Mouse (Mus musculus): ENCODE measurements around the gene Cnn1. TPM values are rescaled to one million over a fixed set of nuclear protein-coding genes. Genes with fewer than 3 reads are reported as not detected.
A peak's percentile ranks its signal among the peaks of the same experiment; 100 is the strongest.
"Not testable (repeated sequence)": the region's sequence is repeated elsewhere in the genome, so short reads cannot be mapped to it uniquely, and the experiment has no call there.

Gene Cnn1
- polyA plus RNA-seq, 1 experiment from 2014 or later: 0.39 TPM

- Histone ChIP-seq H3K27me3 (replicated peaks) (peaks cover 29% of the 10 kb centered on the region), H3K4me1 (peaks cover 17% of the 10 kb centered on the region), H3K9me3 (no peaks in the 10 kb centered on the region), H3K4me3 (no peak within 1 kb of the TSS), H3K27ac (no peak within 1 kb of the TSS), H3K36me3 (no peaks in the 10 kb centered on the region), H3K4me2 (replicated peaks) (peak within 1 kb of the TSS; percentile 41; the same call in 1 of the 2 replicates), H3K9ac (no peak within 1 kb of the TSS)
- WGBS: 66% methylated on average over 7 of the region's 7 CpGs
- no peak for ATAC-seq (ENCODE audit: low FRiP score, low read depth)
These were observed 36.8 kb downstream of the Cnn1 start, which contains the start of gene Acp5 for GRCm38 (mm10) chr9:22135644-22136390. Gene Acp5, minus strand, starts transcription at chr9:22135711.

DNA sequence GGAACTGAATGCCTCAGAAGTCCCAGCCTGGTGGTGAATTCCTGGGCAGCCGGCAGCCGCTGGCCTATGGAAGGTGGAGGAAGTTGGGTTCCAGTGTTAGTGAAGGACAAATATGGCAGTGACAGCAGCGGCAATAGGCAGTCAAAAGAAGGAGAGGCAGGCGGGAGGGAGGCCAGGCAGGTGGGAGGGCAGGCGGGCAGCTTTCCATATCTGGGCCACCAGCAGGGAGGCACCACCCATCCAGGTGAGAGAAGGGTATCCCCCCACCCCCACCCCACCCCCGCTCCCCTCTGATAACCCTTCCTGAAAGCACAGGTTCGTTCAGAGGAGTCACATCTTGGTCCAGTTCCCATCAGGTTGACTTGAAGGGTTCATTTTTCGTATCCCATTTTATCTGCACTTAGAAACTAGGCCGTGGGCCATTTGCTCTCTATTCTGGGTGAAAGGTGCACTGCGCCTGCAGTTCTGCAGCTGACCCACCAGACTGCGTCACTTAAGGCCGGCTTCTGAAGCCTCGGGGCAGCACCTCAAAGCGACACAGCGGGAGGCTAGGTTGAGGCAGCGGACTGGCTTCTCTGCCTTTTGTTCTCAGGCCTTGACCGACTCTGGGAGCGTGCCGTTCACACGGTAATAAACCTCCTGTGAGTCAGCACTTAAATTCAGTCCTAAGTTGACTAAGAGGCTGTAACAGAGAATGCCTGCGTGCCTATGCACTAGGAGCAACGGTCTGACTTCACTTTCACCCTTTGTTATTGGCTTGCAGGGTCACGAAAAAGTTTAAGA, 37.9 kb downstream of the Cnn1 start:
- Histone ChIP-seq H3K36me3 (no peaks in the 10 kb centered on the region), H3K4me3 (no peak overlapping the region; the same call in 1 of the 2 replicates), H3K27me3 (replicated peaks) (peaks cover 19% of the 10 kb centered on the region), H3K4me2 (replicated peaks) (peak overlapping the region; percentile 41), H3K4me1 (peaks cover 12% of the 10 kb centered on the region), H3K9ac (no peak overlapping the region), H3K9me3 (no peaks in the 10 kb centered on the region), H3K27ac (no peak overlapping the region)
- ATAC-seq (ENCODE audit: low FRiP score, low read depth): peak; percentile 54; the same call in 1 of the 2 replicates
- WGBS: 5% methylated on average over 23 of the region's 23 CpGs

DNA sequence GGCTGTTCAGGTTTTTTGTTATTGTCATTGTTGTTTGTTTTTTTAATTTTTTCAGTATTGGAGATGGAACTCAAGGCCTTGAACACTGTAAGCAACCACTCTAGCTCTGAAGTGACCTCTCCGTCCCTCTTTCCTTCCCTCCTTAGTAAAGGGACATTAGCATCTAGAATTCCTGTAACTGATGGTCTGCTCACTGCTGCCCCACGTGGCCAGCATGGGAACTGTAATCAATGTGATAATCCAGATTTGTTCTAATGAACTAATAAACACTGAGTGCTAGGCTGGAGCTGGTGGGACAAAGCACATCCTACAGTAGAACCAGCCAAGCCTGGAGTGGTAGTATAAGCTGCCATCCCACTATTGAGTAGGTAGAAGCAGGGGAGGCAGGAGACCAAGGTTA, 39.5 kb downstream of the Cnn1 start:
- H3K9me3 ChIP-seq: no peaks in the 10 kb centered on the region
- H3K4me1 ChIP-seq: peaks cover 12% of the 10 kb centered on the region
- no peaks in the 10 kb centered on the region for H3K36me3 ChIP-seq
- no peak for ATAC-seq (ENCODE audit: low FRiP score, low read depth)
- no peak overlapping the region for H3K4me3 ChIP-seq
- H3K27ac ChIP-seq: no peak overlapping the region
- H3K9ac ChIP-seq: no peak overlapping the region
- no peak overlapping the region for H3K4me2 ChIP-seq (replicated peaks)
- H3K27me3 ChIP-seq (replicated peaks): 0 out of 2 replicates have a peak, but pooled peaks cover 5% of the 10 kb centered on the region
- WGBS: 20% methylated on average over 2 of the region's 2 CpGs

- no peak overlapping the region for H3K27ac ChIP-seq
- H3K36me3 ChIP-seq: no peaks in the 10 kb centered on the region
- H3K9ac ChIP-seq: no peak overlapping the region
- 89% methylated on average over 5 of the region's 5 CpGs for WGBS
- H3K4me2 ChIP-seq (replicated peaks): no peak overlapping the region
- 0 out of 2 replicates have a peak, but pooled peaks cover 5% of the 10 kb centered on the region for H3K27me3 ChIP-seq (replicated peaks)
- no peak for ATAC-seq (ENCODE audit: low FRiP score, low read depth)
- H3K4me1 ChIP-seq: peaks cover 12% of the 10 kb centered on the region
- H3K9me3 ChIP-seq: no peaks in the 10 kb centered on the region
- H3K4me3 ChIP-seq: no peak overlapping the region
These were observed 40.7 kb downstream of the Cnn1 start for GRCm38 (mm10) chr9:22139746-22140145.

- no peak overlapping the region for H3K4me3 ChIP-seq
- no peaks in the 10 kb centered on the region for H3K9me3 ChIP-seq
- ATAC-seq (ENCODE audit: low FRiP score, low read depth): peak; percentile 65; the same call in 1 of the 2 replicates
- H3K4me1 ChIP-seq: no peaks in the 10 kb centered on the region
- H3K9ac ChIP-seq: no peak overlapping the region
- no peaks in the 10 kb centered on the region for H3K27me3 ChIP-seq (replicated peaks)
- no peak overlapping the region for H3K4me2 ChIP-seq (replicated peaks)
- H3K36me3 ChIP-seq: no peaks in the 10 kb centered on the region
- no peak overlapping the region for H3K27ac ChIP-seq
- WGBS: 58% methylated on average over 17 of the region's 17 CpGs
These were observed 44.4 kb downstream of the Cnn1 start for GRCm38 (mm10) chr9:22143108-22144037.

GRCm38 (mm10) chr9:22144304-22144965, 45.4 kb downstream of the Cnn1 start:
- Histone ChIP-seq H3K27ac (no peak overlapping the region), H3K9me3 (no peaks in the 10 kb centered on the region), H3K9ac (no peak overlapping the region), H3K4me1 (no peaks in the 10 kb centered on the region), H3K27me3 (replicated peaks) (no peaks in the 10 kb centered on the region), H3K4me2 (replicated peaks) (no peak overlapping the region), H3K4me3 (no peak overlapping the region), H3K36me3 (no peaks in the 10 kb centered on the region)
- no peak for ATAC-seq (ENCODE audit: low FRiP score, low read depth)
- WGBS: 85% methylated on average over 8 of the region's 8 CpGs

- no peaks in the 10 kb centered on the region for H3K9me3 ChIP-seq
- H3K27ac ChIP-seq: no peak overlapping the region
- no peak for ATAC-seq (ENCODE audit: low FRiP score, low read depth)
- no peak overlapping the region for H3K4me3 ChIP-seq
- no peaks in the 10 kb centered on the region for H3K4me1 ChIP-seq
- no peak overlapping the region for H3K4me2 ChIP-seq (replicated peaks)
- no peaks in the 10 kb centered on the region for H3K27me3 ChIP-seq (replicated peaks)
- no peaks in the 10 kb centered on the region for H3K36me3 ChIP-seq
- 80% methylated on average over 20 of the region's 20 CpGs for WGBS
- no peak overlapping the region for H3K9ac ChIP-seq
These were observed 50.6 kb downstream of the Cnn1 start for GRCm38 (mm10) chr9:22149426-22150248.

DNA sequence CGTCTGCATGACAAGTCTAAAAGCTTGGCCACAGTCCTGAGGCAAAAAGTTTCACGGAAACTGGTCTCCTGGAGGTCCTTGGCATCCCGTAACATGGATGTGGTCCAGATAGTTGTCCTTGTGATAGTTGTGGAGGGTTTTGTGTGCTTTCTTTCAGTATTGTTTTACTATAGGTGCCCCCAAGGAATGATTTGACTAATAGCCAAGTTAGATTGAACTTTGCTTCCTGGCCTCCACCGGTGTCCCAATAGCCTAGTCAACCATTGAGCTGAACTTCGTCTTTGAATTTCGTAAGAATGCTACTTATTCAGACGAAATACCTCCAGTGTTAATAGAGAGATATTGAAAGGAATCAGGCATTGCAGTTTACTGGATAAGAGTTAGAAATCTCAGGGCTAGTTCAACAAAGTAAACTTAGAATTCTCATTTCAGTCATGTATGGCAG, 51.3 kb downstream of the Cnn1 start:
- ATAC-seq (ENCODE audit: low FRiP score, low read depth); H3K9ac ChIP-seq; H3K4me3 ChIP-seq; H3K9me3 ChIP-seq; H3K27ac ChIP-seq; H3K36me3 ChIP-seq; H3K4me1 ChIP-seq; H3K4me2 ChIP-seq (replicated peaks); H3K27me3 ChIP-seq (replicated peaks): not testable (repeated sequence)
- 84% methylated on average over 7 of the region's 7 CpGs for WGBS

- ATAC-seq (ENCODE audit: low FRiP score, low read depth): no peak
- no peak overlapping the region for H3K4me3 ChIP-seq
- 93% methylated on average over 2 of the region's 2 CpGs for WGBS
- H3K4me1 ChIP-seq: no peaks in the 10 kb centered on the region
- no peaks in the 10 kb centered on the region for H3K36me3 ChIP-seq
- no peaks in the 10 kb centered on the region for H3K27me3 ChIP-seq (replicated peaks)
- no peak overlapping the region for H3K27ac ChIP-seq
- no peak overlapping the region for H3K9ac ChIP-seq
- no peaks in the 10 kb centered on the region for H3K9me3 ChIP-seq
- no peak overlapping the region for H3K4me2 ChIP-seq (replicated peaks)
These were observed 51.9 kb downstream of the Cnn1 start for GRCm38 (mm10) chr9:22150946-22151345.

- no peak overlapping the region for H3K4me2 ChIP-seq (replicated peaks)
- H3K27ac ChIP-seq: no peak overlapping the region
- ATAC-seq (ENCODE audit: low FRiP score, low read depth): no peak
- H3K9ac ChIP-seq: no peak overlapping the region
- H3K4me1 ChIP-seq: peaks cover 11% of the 10 kb centered on the region
- WGBS: 93% methylated on average over 3 of the region's 3 CpGs
- peaks cover 6% of the 10 kb centered on the region; the same call in 1 of the 2 replicates for H3K27me3 ChIP-seq (replicated peaks)
- no peak overlapping the region for H3K4me3 ChIP-seq
- H3K9me3 ChIP-seq: no peaks in the 10 kb centered on the region
- peaks cover 3% of the 10 kb centered on the region; the same call in 1 of the 2 replicates for H3K36me3 ChIP-seq
These were observed 54.8 kb downstream of the Cnn1 start for GRCm38 (mm10) chr9:22153810-22154209.

Measured in neural tube, embryonic 12.5 days (tissue).